ENCODE assay signal across 24 mouse cellular contexts in genomic region chr17:45276686-45277405, GRCm38 (mm10).
DNase-seq lines count a peak whose midpoint lies in the region; ATAC-seq and TF ChIP-seq lines count a peak whose summit lies in the region.
"Had no signal": no experiment of that assay in that cellular context is flagged by ENCODE, and none has a peak within 500 bp of the region (broad histone marks: within the 10 kb centered on the region; RNA-seq: fewer than 3 reads in every experiment).

No protein-coding gene starts in this region.

- DNase-seq in forebrain, embryonic 11.5 days (ENCODE audit: low spot score), result no peak
- DNase-seq in midbrain, embryonic 11.5 days (ENCODE audit: low spot score, missing footprints), result peak; percentile 72
- peak; percentile 68 for DNase-seq in cerebellum, adult 9-11 months
- no peak for DNase-seq in stomach, postnatal 0 days (ENCODE audit: low spot score)
- no peak for DNase-seq in urinary bladder, postnatal 10 days (ENCODE audit: low spot score)
- DNase-seq: gastrocnemius, postnatal 10 days; heart, adult 11 months; kidney, adult 9 months; kidney, postnatal 25 days; liver, embryonic 13.5 days; thymus, adult 18-20 months; thymus, postnatal 4 days had no signal

- no peaks in the 10 kb centered on the region for H3K27me3 ChIP-seq in forebrain, embryonic 16.5 days (replicated peaks; ENCODE audit: control insufficient read depth, insufficient read depth, low read length)
- no peaks in the 10 kb centered on the region for H3K27me3 ChIP-seq in forebrain, embryonic 11.5 days (ENCODE audit: control insufficient read depth, insufficient read depth, low read length)
- no peaks in the 10 kb centered on the region; the same call in 1 of the 2 replicates for H3K27me3 ChIP-seq in midbrain, embryonic 11.5 days (ENCODE audit: control insufficient read depth, insufficient read depth, low read length)
- no peaks in the 10 kb centered on the region for H3K27me3 ChIP-seq in midbrain, embryonic 15.5 days (replicated peaks)
- H3K27me3 ChIP-seq in embryonic facial prominence, embryonic 15.5 days, result no peaks in the 10 kb centered on the region
- no peaks in the 10 kb centered on the region for H3K27me3 ChIP-seq in stomach, postnatal 0 days (ENCODE audit: control insufficient read depth, insufficient read depth, low read length)
- H3K27me3 ChIP-seq: intestine, embryonic 15.5 days; liver, embryonic 13.5 days; neural tube, embryonic 13.5 days had no signal

- TF ChIP-seq EP300 in stomach, postnatal 0 days (optimal IDR thresholded peaks at IDR 0.05), result no peak

- no peaks in the 10 kb centered on the region; the same call in 1 of the 2 replicates for H3K9me3 ChIP-seq in forebrain, embryonic 16.5 days (ENCODE audit: control insufficient read depth, low read length)
- H3K9me3 ChIP-seq in forebrain, embryonic 11.5 days (ENCODE audit: control insufficient read depth, low read length), result no peaks in the 10 kb centered on the region
- H3K9me3 ChIP-seq in midbrain, embryonic 11.5 days (ENCODE audit: control insufficient read depth, low read length), result no peaks in the 10 kb centered on the region
- H3K9me3 ChIP-seq in midbrain, embryonic 15.5 days, result no peaks in the 10 kb centered on the region
- H3K9me3 ChIP-seq in embryonic facial prominence, embryonic 15.5 days (replicated peaks), result no peaks in the 10 kb centered on the region
- H3K9me3 ChIP-seq in stomach, postnatal 0 days (ENCODE audit: control insufficient read depth, low read length), result no peaks in the 10 kb centered on the region
- H3K9me3 ChIP-seq: intestine, embryonic 15.5 days; limb, embryonic 13.5 days; lung, embryonic 15.5 days; neural tube, embryonic 13.5 days had no signal

- H3K9ac ChIP-seq in forebrain, embryonic 16.5 days (replicated peaks; ENCODE audit: low read depth, low read length), result no peak overlapping the region
- no peak overlapping the region for H3K9ac ChIP-seq in forebrain, embryonic 11.5 days (ENCODE audit: low read length)
- no peak overlapping the region for H3K9ac ChIP-seq in midbrain, embryonic 11.5 days (ENCODE audit: low read length)
- H3K9ac ChIP-seq in midbrain, embryonic 15.5 days, result no peak overlapping the region
- no peak overlapping the region for H3K9ac ChIP-seq in embryonic facial prominence, embryonic 15.5 days
- no peak overlapping the region for H3K9ac ChIP-seq in stomach, postnatal 0 days (ENCODE audit: low read length)
- H3K9ac ChIP-seq: heart, embryonic 13.5 days; hindbrain, embryonic 14.5 days; intestine, embryonic 15.5 days; limb, embryonic 13.5 days; liver, embryonic 13.5 days; lung, embryonic 15.5 days; neural tube, embryonic 13.5 days had no signal

- H3K4me3 ChIP-seq in forebrain, embryonic 16.5 days (replicated peaks; ENCODE audit: low read length), result no peak overlapping the region
- H3K4me3 ChIP-seq in forebrain, embryonic 11.5 days (ENCODE audit: low read depth, low read length), result no peak overlapping the region
- H3K4me3 ChIP-seq in midbrain, embryonic 11.5 days (ENCODE audit: low read depth, low read length), result no peak overlapping the region
- no peak overlapping the region for H3K4me3 ChIP-seq in midbrain, embryonic 15.5 days
- H3K4me3 ChIP-seq in embryonic facial prominence, embryonic 15.5 days (replicated peaks), result no peak overlapping the region
- no peak overlapping the region for H3K4me3 ChIP-seq in stomach, postnatal 0 days (ENCODE audit: low read depth, low read length)
- H3K4me3 ChIP-seq: heart, embryonic 13.5 days; intestine, embryonic 15.5 days; limb, embryonic 13.5 days; liver, embryonic 13.5 days; lung, embryonic 15.5 days; midbrain, embryonic 10.5 days; neural tube, embryonic 13.5 days had no signal

- ATAC-seq in forebrain, embryonic 16.5 days, result peak; percentile 40; the same call in 1 of the 2 replicates
- no peak for ATAC-seq in forebrain, embryonic 11.5 days (replicated peaks; ENCODE audit: low FRiP score)
- ATAC-seq in midbrain, embryonic 11.5 days (ENCODE audit: low FRiP score), result no peak
- ATAC-seq in midbrain, embryonic 15.5 days (replicated peaks), result no peak
- ATAC-seq in embryonic facial prominence, embryonic 15.5 days (ENCODE audit: insufficient number of reproducible peaks, low FRiP score, low TSS enrichment, low read depth), result 0 out of 2 replicates have a peak, but pooled peaks have one; percentile 67
- ATAC-seq in stomach, postnatal 0 days (ENCODE audit: low FRiP score, low TSS enrichment), result no peak
- ATAC-seq: intestine, embryonic 15.5 days had no signal

- no peaks in the 10 kb centered on the region for H3K36me3 ChIP-seq in forebrain, embryonic 16.5 days (ENCODE audit: control insufficient read depth, insufficient read depth)
- no peaks in the 10 kb centered on the region for H3K36me3 ChIP-seq in forebrain, embryonic 11.5 days (ENCODE audit: control insufficient read depth, insufficient read depth, low read length)
- no peaks in the 10 kb centered on the region for H3K36me3 ChIP-seq in midbrain, embryonic 11.5 days (ENCODE audit: control insufficient read depth, insufficient read depth, low read length)
- no peaks in the 10 kb centered on the region for H3K36me3 ChIP-seq in midbrain, embryonic 15.5 days (replicated peaks)
- H3K36me3 ChIP-seq in embryonic facial prominence, embryonic 15.5 days, result no peaks in the 10 kb centered on the region
- H3K36me3 ChIP-seq in stomach, postnatal 0 days (ENCODE audit: control insufficient read depth, insufficient read depth, low read length), result no peaks in the 10 kb centered on the region
- H3K36me3 ChIP-seq: G1E; heart, embryonic 13.5 days; intestine, embryonic 15.5 days; limb, embryonic 13.5 days; liver, embryonic 13.5 days; lung, embryonic 15.5 days; midbrain, embryonic 10.5 days; neural tube, embryonic 13.5 days had no signal

- WGBS in forebrain, embryonic 16.5 days, result 78% methylated on average over 12 of the region's 12 CpGs
- WGBS in forebrain, embryonic 11.5 days, result 85% methylated on average over 12 of the region's 12 CpGs
- WGBS in midbrain, embryonic 11.5 days, result 85% methylated on average over 12 of the region's 12 CpGs
- 79% methylated on average over 12 of the region's 12 CpGs for WGBS in midbrain, embryonic 15.5 days
- 58% methylated on average over 12 of the region's 12 CpGs for WGBS in embryonic facial prominence, embryonic 15.5 days
- WGBS in stomach, postnatal 0 days, result 73% methylated on average over 12 of the region's 12 CpGs

- H3K4me2 ChIP-seq in forebrain, embryonic 16.5 days (ENCODE audit: low read length), result no peak overlapping the region
- no peak overlapping the region for H3K4me2 ChIP-seq in forebrain, embryonic 11.5 days (ENCODE audit: low read depth, low read length, severe bottlenecking)
- H3K4me2 ChIP-seq in midbrain, embryonic 11.5 days, result no peak overlapping the region
- no peak overlapping the region for H3K4me2 ChIP-seq in midbrain, embryonic 15.5 days
- H3K4me2 ChIP-seq in embryonic facial prominence, embryonic 15.5 days (replicated peaks), result no peak overlapping the region
- H3K4me2 ChIP-seq in stomach, postnatal 0 days (replicated peaks; ENCODE audit: low read depth), result no peak overlapping the region
- H3K4me2 ChIP-seq: heart, embryonic 13.5 days; hindbrain, embryonic 14.5 days; intestine, embryonic 15.5 days; limb, embryonic 13.5 days; liver, embryonic 13.5 days; lung, embryonic 15.5 days; neural tube, embryonic 13.5 days had no signal

- peaks cover 13% of the 10 kb centered on the region for H3K4me1 ChIP-seq in forebrain, embryonic 16.5 days (replicated peaks; ENCODE audit: control insufficient read depth, insufficient read depth, low read length)
- H3K4me1 ChIP-seq in forebrain, embryonic 11.5 days (replicated peaks; ENCODE audit: control insufficient read depth, insufficient read depth, low read length), result no peaks in the 10 kb centered on the region
- no peaks in the 10 kb centered on the region for H3K4me1 ChIP-seq in midbrain, embryonic 11.5 days (ENCODE audit: control insufficient read depth, insufficient read depth, low read length)
- no peaks in the 10 kb centered on the region for H3K4me1 ChIP-seq in midbrain, embryonic 15.5 days
- H3K4me1 ChIP-seq in embryonic facial prominence, embryonic 15.5 days, result peaks cover 15% of the 10 kb centered on the region
- H3K4me1 ChIP-seq in stomach, postnatal 0 days (replicated peaks; ENCODE audit: control insufficient read depth, insufficient read depth), result no peaks in the 10 kb centered on the region
- H3K4me1 ChIP-seq: heart, embryonic 13.5 days; liver, embryonic 13.5 days had no signal

- no peak overlapping the region for H3K27ac ChIP-seq in forebrain, embryonic 16.5 days (ENCODE audit: low read length)
- no peak overlapping the region for H3K27ac ChIP-seq in forebrain, embryonic 11.5 days (ENCODE audit: low read depth, low read length)
- H3K27ac ChIP-seq in midbrain, embryonic 11.5 days (ENCODE audit: low read depth, low read length), result no peak overlapping the region
- H3K27ac ChIP-seq in midbrain, embryonic 15.5 days, result no peak overlapping the region
- no peak overlapping the region; the same call in 1 of the 2 replicates for H3K27ac ChIP-seq in embryonic facial prominence, embryonic 15.5 days (replicated peaks)
- H3K27ac ChIP-seq in stomach, postnatal 0 days (replicated peaks), result no peak overlapping the region
- H3K27ac ChIP-seq: heart, embryonic 13.5 days; hindbrain, embryonic 14.5 days; intestine, embryonic 15.5 days; limb, embryonic 13.5 days; liver, embryonic 13.5 days; lung, embryonic 15.5 days; macrophage; midbrain, embryonic 10.5 days; neural tube, embryonic 13.5 days had no signal

- TF ChIP-seq CTCF in stomach, postnatal 0 days (IDR thresholded peaks at IDR 0.05; ENCODE audit: low read depth), result no peak

Comparison
In these comparisons a context has a peak if more than half of its experiments do, and no peak if none do; other contexts are left out.
1. ATAC-seq: peak in forebrain, embryonic 16.5 days (single experiment) and embryonic facial prominence, embryonic 15.5 days (single experiment); none in forebrain, embryonic 11.5 days (single experiment), midbrain, embryonic 11.5 days (single experiment), midbrain, embryonic 15.5 days (single experiment) and stomach, postnatal 0 days (single experiment).
2. DNase-seq: peak in midbrain, embryonic 11.5 days (single experiment) and cerebellum, adult 9-11 months (single experiment); none in forebrain, embryonic 11.5 days (single experiment), stomach, postnatal 0 days (single experiment) and urinary bladder, postnatal 10 days (single experiment).